Mouse (Mus musculus) myocyte (in vitro differentiated cells): ENCODE measurements around the gene Tspan14. TPM values are rescaled to one million over a fixed set of nuclear protein-coding genes. Genes with fewer than 3 reads are reported as not detected.

Experiments
- H3K27me3 ChIP-seq: one replicate; pipeline ENCODE4 v1.6.1; 2011; ENCODE audit not compliant: control insufficient read depth, insufficient read depth, insufficient read length
- H3K36me3 ChIP-seq: one replicate; pipeline ENCODE4 v1.6.1; 2011; ENCODE audit not compliant: control insufficient read depth, insufficient read depth
- H3K4me2 ChIP-seq: one replicate; pipeline ENCODE4 v1.6.1; 2011; ENCODE audit warnings: low read depth, control low read depth
- H3K4me3 ChIP-seq: one replicate; pipeline ENCODE4 v1.5.1; 2011; ENCODE audit warnings: mild to moderate bottlenecking, control low read depth, moderate library complexity
- H3K79me2 ChIP-seq: one replicate; pipeline ENCODE4 v1.6.1; 2011; ENCODE audit not compliant: control insufficient read depth, insufficient read depth
- H3ac ChIP-seq: one replicate; pipeline ENCODE4 v1.6.1; 2011; ENCODE audit not compliant: control insufficient read depth, insufficient read length
- CEBPB ChIP-seq: IDR thresholded peaks from 2 replicates; pipeline ENCODE4 v1.6.1; 2011; ENCODE audit warnings: mild to moderate bottlenecking, moderate library complexity; ENCODE audit not compliant: poor library complexity, insufficient read depth, severe bottlenecking
- E2F4 ChIP-seq: IDR thresholded peaks from one replicate; pipeline ENCODE4 v1.6.1; 2011; ENCODE audit warnings: mild to moderate bottlenecking, control low read depth, moderate library complexity; ENCODE audit not compliant: insufficient read depth
- MAX ChIP-seq: IDR thresholded peaks from one replicate; pipeline ENCODE4 v1.6.1; 2011; ENCODE audit warnings: low read depth, mild to moderate bottlenecking, control low read depth
- MYOD1 ChIP-seq, 3 experiments: IDR thresholded peaks; one replicate each; pipeline ENCODE4 v1.6.1; 2011; ENCODE audit warnings: control low read depth in 2 of 3, low read depth in 2 of 3, mild to moderate bottlenecking in 2 of 3, moderate library complexity in 1 of 3; ENCODE audit not compliant: insufficient read length in 2 of 3, control insufficient read depth in 1 of 3
- MYOG ChIP-seq, 3 experiments: IDR thresholded peaks; one replicate each; pipeline ENCODE4 v1.6.1; 2011; ENCODE audit warnings: control low read depth in 2 of 3, low read depth in 2 of 3, mild to moderate bottlenecking in 2 of 3; ENCODE audit not compliant: insufficient read length in 2 of 3, control insufficient read depth in 1 of 3, insufficient read depth in 1 of 3
- POLR2A ChIP-seq: IDR thresholded peaks from one replicate; pipeline ENCODE4 v1.6.1; 2011; ENCODE audit warnings: low read depth, mild to moderate bottlenecking, control low read depth, moderate library complexity; ENCODE audit not compliant: insufficient read length
- POLR2AphosphoS2 ChIP-seq: IDR thresholded peaks from one replicate; pipeline ENCODE4 v1.6.1; 2011; ENCODE audit warnings: low read depth, control low read depth; ENCODE audit not compliant: insufficient read length
- REST ChIP-seq: IDR thresholded peaks from one replicate; pipeline ENCODE4 v1.6.1; 2011; ENCODE audit warnings: mild to moderate bottlenecking, control low read depth, moderate library complexity; ENCODE audit not compliant: insufficient read depth, insufficient read length
- SRF ChIP-seq: IDR thresholded peaks from one replicate; pipeline ENCODE4 v1.6.1; 2011; ENCODE audit warnings: low read depth; ENCODE audit not compliant: control insufficient read depth, insufficient read length
- TCF12 ChIP-seq: IDR thresholded peaks from one replicate; pipeline ENCODE4 v1.6.1; 2011; ENCODE audit warnings: mild to moderate bottlenecking, control low read depth; ENCODE audit not compliant: poor library complexity, insufficient read depth, severe bottlenecking
- TCF3 ChIP-seq: IDR thresholded peaks from one replicate; pipeline ENCODE4 v1.6.1; 2011; ENCODE audit warnings: low read depth, control low read depth; ENCODE audit not compliant: insufficient read length
- USF1 ChIP-seq: IDR thresholded peaks from one replicate; pipeline ENCODE4 v1.6.1; 2011; ENCODE audit warnings: low read depth, mild to moderate bottlenecking, control low read depth, moderate library complexity
- polyA plus RNA-seq: library from polyadenylated mRNA; unstranded; fragments of >200 nt; fragmentation: generic; extraction: Trizol; gene quantifications from one replicate; pipeline ENCODE4 v1.2.1, GENCODE M21; 2012; ENCODE audit warnings: missing spikeins

Gene Tspan14
- 90.6 TPM for polyA plus RNA-seq

- Histone ChIP-seq H3K4me2 (peak within 1 kb of the TSS; percentile 84), H3ac (peak within 1 kb of the TSS; percentile 83), H3K27me3 (no peaks in the 10 kb centered on the region), H3K79me2 (peaks cover 43% of the 10 kb centered on the region), H3K4me3 (peak within 1 kb of the TSS; percentile 94), H3K36me3 (no peaks in the 10 kb centered on the region)
- TF ChIP-seq POLR2AphosphoS2, result peak; percentile 93
- peak; percentile 95 for TF ChIP-seq POLR2A
- TF ChIP-seq REST, result no peak
- TF ChIP-seq MAX, result no peak
Observed at GRCm38 (mm10) chr14:40966392-40966861, at the start of gene Tspan14. Gene Tspan14 (minus strand): TSS chr14:40966807.

- Histone ChIP-seq H3K36me3 (no peaks in the 10 kb centered on the region), H3K27me3 (no peaks in the 10 kb centered on the region), H3ac (no peak overlapping the region), H3K4me2 (no peak overlapping the region), H3K4me3 (no peak overlapping the region), H3K79me2 (no peaks in the 10 kb centered on the region)
- TF ChIP-seq SRF (no peak), MAX (no peak), REST (no peak), POLR2A (no peak), MYOG (IDR thresholded peaks at IDR 0.05; ENCODE audit: control insufficient read depth in 1 of 3, insufficient read depth in 1 of 3, insufficient read length in 2 of 3, low read depth in 2 of 3) (no peak), USF1 (no peak), E2F4 (no peak), CEBPB (no peak), POLR2AphosphoS2 (no peak)
Observed at GRCm38 (mm10) chr14:41014701-41015240, 48.2 kb upstream of the Tspan14 start.

GRCm38 (mm10) chr14:41013630-41014613 is 47.3 kb upstream of the Tspan14 start, which contains the start of gene Fam213a:
Gene Fam213a (minus strand): TSS chr14:41013788.
- TF ChIP-seq USF1 (peak; percentile 41), MYOD1 (IDR thresholded peaks at IDR 0.05; ENCODE audit: control insufficient read depth in 1 of 3, insufficient read length in 2 of 3, low read depth in 2 of 3) (peak in 1 of 3 experiments; percentile 21), MAX (no peak), POLR2A (peak; percentile 40), REST (no peak), CEBPB (no peak)
- Histone ChIP-seq H3K36me3 (no peaks in the 10 kb centered on the region), H3K79me2 (no peaks in the 10 kb centered on the region), H3K27me3 (no peaks in the 10 kb centered on the region), H3K4me3 (peak within 1 kb of the TSS; percentile 12), H3ac (no peak within 1 kb of the TSS), H3K4me2 (peak within 1 kb of the TSS; percentile 67)

GRCm38 (mm10) chr14:41013143-41013542 is 46.5 kb upstream of the Tspan14 start:
- H3K79me2 ChIP-seq, result no peaks in the 10 kb centered on the region
- no peaks in the 10 kb centered on the region for H3K36me3 ChIP-seq
- no peaks in the 10 kb centered on the region for H3K27me3 ChIP-seq
- H3K4me2 ChIP-seq, result peak overlapping the region; percentile 67
- peak overlapping the region; percentile 12 for H3K4me3 ChIP-seq
- no peak overlapping the region for H3ac ChIP-seq
- no peak for TF ChIP-seq TCF3
- TF ChIP-seq E2F4, result no peak
- no peak for TF ChIP-seq POLR2AphosphoS2
- TF ChIP-seq REST, result no peak
- no peak for TF ChIP-seq CEBPB
- TF ChIP-seq USF1, result no peak
- TF ChIP-seq MYOG (IDR thresholded peaks at IDR 0.05; ENCODE audit: control insufficient read depth in 1 of 3, insufficient read depth in 1 of 3, insufficient read length in 2 of 3, low read depth in 2 of 3), result no peak

GRCm38 (mm10) chr14:41011916-41012315 is 45.3 kb upstream of the Tspan14 start:
- Histone ChIP-seq H3K79me2 (no peaks in the 10 kb centered on the region), H3K27me3 (no peaks in the 10 kb centered on the region), H3K4me2 (no peak overlapping the region), H3K36me3 (no peaks in the 10 kb centered on the region), H3K4me3 (no peak overlapping the region), H3ac (no peak overlapping the region)
- no peak for TF ChIP-seq SRF
- no peak for TF ChIP-seq MAX
- no peak for TF ChIP-seq TCF3
- no peak for TF ChIP-seq E2F4
- TF ChIP-seq REST, result no peak
- TF ChIP-seq POLR2AphosphoS2, result no peak
- TF ChIP-seq MYOG (IDR thresholded peaks at IDR 0.05; ENCODE audit: control insufficient read depth in 1 of 3, insufficient read depth in 1 of 3, insufficient read length in 2 of 3, low read depth in 2 of 3), result no peak
- no peak for TF ChIP-seq POLR2A
- TF ChIP-seq CEBPB, result no peak
- no peak for TF ChIP-seq TCF12
- TF ChIP-seq MYOD1 (IDR thresholded peaks at IDR 0.05; ENCODE audit: control insufficient read depth in 1 of 3, insufficient read length in 2 of 3, low read depth in 2 of 3), result no peak
- TF ChIP-seq USF1, result no peak
